Mouse (Mus musculus) C2C12 (cell line): Measurements from ENCODE around the gene 6820408C15Rik. TPM values are rescaled to one million over a fixed set of nuclear protein-coding genes. Genes with fewer than 3 reads are reported as not detected.
A peak's percentile ranks its signal among the peaks of the same experiment; 100 is the strongest.

Experiments
- H3K27me3 ChIP-seq: one replicate; pipeline ENCODE4 v1.6.1; 2011; ENCODE audit not compliant: control insufficient read depth, insufficient read depth, insufficient read length
- H3K36me3 ChIP-seq: one replicate; pipeline ENCODE4 v1.6.1; 2011; ENCODE audit not compliant: control insufficient read depth, insufficient read depth
- H3K4me3 ChIP-seq: one replicate; pipeline ENCODE4 v1.5.1; 2011; ENCODE audit warnings: mild to moderate bottlenecking, control low read depth; ENCODE audit not compliant: poor library complexity, insufficient read depth, severe bottlenecking
- H3K79me2 ChIP-seq: one replicate; pipeline ENCODE4 v1.6.1; 2011; ENCODE audit not compliant: control insufficient read depth, insufficient read depth
- H3K79me3 ChIP-seq: one replicate; pipeline ENCODE4 v1.6.1; 2011; ENCODE audit warnings: low read depth, control low read depth
- H3ac ChIP-seq: one replicate; pipeline ENCODE3; 2011; ENCODE audit warnings: low read depth; ENCODE audit not compliant: control insufficient read depth, insufficient read length
- CEBPB ChIP-seq: IDR thresholded peaks from one replicate; pipeline ENCODE4 v1.6.1; 2011; ENCODE audit warnings: low read depth, mild to moderate bottlenecking, control low read depth, moderate library complexity
- CTCF ChIP-seq: IDR thresholded peaks from one replicate; pipeline ENCODE4 v1.5.1; 2011; ENCODE audit not compliant: control insufficient read depth, insufficient read depth, insufficient read length
- FOSL1 ChIP-seq: IDR thresholded peaks from one replicate; pipeline ENCODE4 v1.8.0; 2011; ENCODE audit warnings: mild to moderate bottlenecking, low read length; ENCODE audit not compliant: poor library complexity, insufficient read depth, severe bottlenecking
- MAX ChIP-seq: IDR thresholded peaks from one replicate; pipeline ENCODE4 v1.6.1; 2011; ENCODE audit warnings: mild to moderate bottlenecking, control low read depth
- MYOD1 ChIP-seq: IDR thresholded peaks from one replicate; pipeline ENCODE4 v1.6.1; 2011; ENCODE audit warnings: low read depth; ENCODE audit not compliant: control insufficient read depth, insufficient read length
- MYOG ChIP-seq: IDR thresholded peaks from one replicate; pipeline ENCODE4 v1.6.1; 2011; ENCODE audit not compliant: control insufficient read depth, insufficient read length; ENCODE audit errors: extremely low read depth
- USF1 ChIP-seq: IDR thresholded peaks from one replicate; pipeline ENCODE4 v1.6.1; 2011; ENCODE audit warnings: low read depth, mild to moderate bottlenecking, control low read depth, moderate library complexity
- long read RNA-seq, 2 experiments: library from polyadenylated mRNA; unstranded; transcript quantifications; one replicate each; pipeline ENCODE4 v2.0.0; 2019 to 2020
- polyA plus RNA-seq: library from polyadenylated mRNA; unstranded; fragments of >200 nt; fragmentation: generic; extraction: Trizol; gene quantifications from one replicate; pipeline ENCODE4 v1.2.1, GENCODE M21; 2012; ENCODE audit warnings: missing spikeins

6820408C15Rik gene
- polyA plus RNA-seq = 0.09 TPM
- long read RNA-seq, experiment 1 = 0 reads
- long read RNA-seq, experiment 2 = 0 reads

GRCm38 (mm10) chr2:152415287-152415686 is at the start of gene 6820408C15Rik:
6820408C15Rik (plus strand) TSS chr2:152415587.
- TF ChIP-seq CTCF = no peak
- TF ChIP-seq CEBPB = no peak
- TF ChIP-seq USF1 = no peak
- no peak for TF ChIP-seq FOSL1
- TF ChIP-seq MYOG = no peak
- no peak for TF ChIP-seq MAX
- TF ChIP-seq MYOD1 = no peak
- Histone ChIP-seq H3K36me3 (no peaks in the 10 kb centered on the region), H3K79me2 (no peaks in the 10 kb centered on the region), H3K4me3 (no peak within 1 kb of the TSS), H3ac (no peak within 1 kb of the TSS), H3K27me3 (peaks cover 3% of the 10 kb centered on the region), H3K79me3 (no peaks in the 10 kb centered on the region)

DNA sequence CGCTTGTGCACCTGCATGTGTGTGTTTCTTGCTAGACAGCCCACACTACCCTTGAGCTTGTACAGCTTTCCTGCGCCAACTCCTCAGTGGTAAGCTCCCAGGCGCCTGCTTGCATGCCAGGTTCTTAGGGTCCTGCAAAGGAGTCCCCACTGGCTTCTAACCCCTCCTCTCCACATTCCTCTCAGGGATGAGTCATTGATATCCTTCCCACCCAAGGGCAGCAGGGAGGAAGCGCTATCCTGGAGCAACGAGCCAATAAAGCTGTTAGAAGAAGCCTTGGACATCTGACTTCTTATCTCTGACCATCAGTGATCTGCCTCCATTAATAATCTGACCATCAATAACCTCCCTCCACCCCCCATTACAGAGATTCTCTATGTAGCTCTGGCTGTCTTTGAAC is 47.5 kb upstream of the 6820408C15Rik start:
- Histone ChIP-seq H3K36me3 (no peaks in the 10 kb centered on the region), H3K79me3 (no peaks in the 10 kb centered on the region), H3K79me2 (no peaks in the 10 kb centered on the region), H3K27me3 (peaks cover 5% of the 10 kb centered on the region), H3K4me3 (no peak overlapping the region), H3ac (no peak overlapping the region)
- TF ChIP-seq CEBPB = no peak
- TF ChIP-seq FOSL1 = no peak
- TF ChIP-seq CTCF = no peak
- no peak for TF ChIP-seq MYOD1
- TF ChIP-seq MAX = no peak
- no peak for TF ChIP-seq USF1
- TF ChIP-seq MYOG = no peak

GRCm38 (mm10) chr2:152368532-152369140 is 46.8 kb upstream of the 6820408C15Rik start:
- Histone ChIP-seq H3K36me3 (no peaks in the 10 kb centered on the region), H3K27me3 (peaks cover 5% of the 10 kb centered on the region), H3ac (no peak overlapping the region), H3K79me2 (no peaks in the 10 kb centered on the region), H3K79me3 (no peaks in the 10 kb centered on the region), H3K4me3 (no peak overlapping the region)
- TF ChIP-seq MAX (no peak), USF1 (no peak), CTCF (peak; percentile 65)

DNA sequence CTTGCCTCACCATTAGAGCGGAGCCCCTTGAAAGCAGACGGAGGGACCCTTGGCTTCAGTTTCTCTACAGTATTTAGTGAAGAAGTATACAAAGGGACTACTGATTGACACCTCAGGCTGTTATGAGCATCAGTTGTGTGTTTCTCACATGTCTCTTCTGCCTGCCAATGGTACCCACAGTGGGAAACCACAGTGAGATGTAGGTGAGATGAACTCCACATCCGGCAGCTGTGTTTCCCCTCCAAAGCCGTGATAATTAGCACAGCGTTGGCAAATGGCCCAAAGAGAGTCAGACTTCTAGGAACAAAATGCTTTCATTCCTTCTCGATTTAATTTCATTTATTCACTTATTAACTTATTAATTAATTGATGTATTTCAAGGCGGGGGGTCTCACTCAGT is 43.3 kb upstream of the 6820408C15Rik start:
- no peak for TF ChIP-seq USF1
- Histone ChIP-seq H3K79me3 (no peaks in the 10 kb centered on the region), H3K36me3 (no peaks in the 10 kb centered on the region), H3ac (no peak overlapping the region), H3K4me3 (no peak overlapping the region), H3K27me3 (peaks cover 33% of the 10 kb centered on the region), H3K79me2 (no peaks in the 10 kb centered on the region)

- H3ac ChIP-seq = no peak overlapping the region
- H3K36me3 ChIP-seq = no peaks in the 10 kb centered on the region
- no peak overlapping the region for H3K4me3 ChIP-seq
- H3K27me3 ChIP-seq = peaks cover 38% of the 10 kb centered on the region
- H3K79me2 ChIP-seq = no peaks in the 10 kb centered on the region
- H3K79me3 ChIP-seq = no peaks in the 10 kb centered on the region
- TF ChIP-seq FOSL1 = no peak
- TF ChIP-seq USF1 = no peak
- TF ChIP-seq MAX = no peak
- TF ChIP-seq MYOD1 = no peak
- no peak for TF ChIP-seq CTCF
- TF ChIP-seq CEBPB = no peak
- TF ChIP-seq MYOG = no peak
Measured at GRCm38 (mm10) chr2:152372661-152373060, 42.7 kb upstream of the 6820408C15Rik start.

GRCm38 (mm10) chr2:152373547-152373946 is 41.8 kb upstream of the 6820408C15Rik start:
- no peak for TF ChIP-seq CTCF
- no peak for TF ChIP-seq USF1
- TF ChIP-seq FOSL1 = no peak
- H3K4me3 ChIP-seq = no peak overlapping the region
- H3K36me3 ChIP-seq = no peaks in the 10 kb centered on the region
- no peak overlapping the region for H3ac ChIP-seq
- H3K27me3 ChIP-seq = peaks cover 39% of the 10 kb centered on the region
- no peaks in the 10 kb centered on the region for H3K79me2 ChIP-seq
- no peaks in the 10 kb centered on the region for H3K79me3 ChIP-seq
